Mouse (Mus musculus) spleen, adult 2 months (tissue): ENCODE data around the gene Nrn1l. TPM values are rescaled to one million over a fixed set of nuclear protein-coding genes. Genes with fewer than 3 reads are reported as not detected.
A peak's percentile ranks its signal among the peaks of the same experiment; 100 is the strongest.

Experiments used
- DNase-seq, 2 experiments: peaks; one replicate each; pipeline versions ENCODE4 v3.0.0 to v3.0.0-alpha.2; 2012 to 2021; ENCODE audit warnings: low spot score in 2 of 2, low read depth in 1 of 2
- H3K27ac ChIP-seq: fragments of 200-500 bp; 2 replicates; pipeline ENCODE4 v1.5.1; 2012; ENCODE audit warnings: low read length, inconsistent platforms; ENCODE audit not compliant: insufficient read depth
- H3K27me3 ChIP-seq: fragments of 200-500 bp; 2 replicates; pipeline ENCODE4 v1.6.1; 2012; ENCODE audit warnings: mild to moderate bottlenecking, moderate library complexity, low read length, inconsistent platforms; ENCODE audit not compliant: control insufficient read depth, insufficient read depth
- H3K36me3 ChIP-seq: fragments of 200-500 bp; 2 replicates; pipeline ENCODE4 v1.6.1; 2012; ENCODE audit warnings: mild to moderate bottlenecking, low read length, inconsistent platforms; ENCODE audit not compliant: control insufficient read depth, insufficient read depth
- H3K4me1 ChIP-seq: fragments of 200-500 bp; 2 replicates; pipeline ENCODE4 v1.6.1; 2011; ENCODE audit warnings: inconsistent platforms; ENCODE audit not compliant: control insufficient read depth, insufficient read depth, insufficient read length
- H3K4me3 ChIP-seq: fragments of 200-500 bp; 2 replicates; pipeline ENCODE4 v1.5.1; 2011; ENCODE audit warnings: mild to moderate bottlenecking, inconsistent platforms; ENCODE audit not compliant: insufficient read depth, insufficient read length; ENCODE audit errors: extremely low read depth
- CTCF ChIP-seq: fragments of 200-500 bp; IDR thresholded peaks from 2 replicates; pipeline ENCODE4 v1.5.1; 2011; ENCODE audit warnings: mild to moderate bottlenecking, inconsistent platforms; ENCODE audit not compliant: insufficient read depth, insufficient read length, insufficient replicate concordance; ENCODE audit errors: extremely low read depth
- POLR2A ChIP-seq: fragments of 200-500 bp; IDR thresholded peaks from 2 replicates; pipeline ENCODE4 v1.6.1; 2011; ENCODE audit warnings: low read depth, low read length, inconsistent platforms
- WGBS: fragments of 180-500 bp; shearing (Covaris S2); methylation state at CpG from one replicate; pipeline ENCODE4 v1.1.7; 2018; 5-methylcytosine and 5-hydroxymethylcytosine counted together
- polyA plus RNA-seq: library from polyadenylated mRNA; depleted of rRNA; stranded (reverse); fragments of >200 nt; gene quantifications from 2 replicates; pipeline ENCODE4 v1.2.3, GENCODE M21; 2012; rRNA removed

The Nrn1l gene
- 3.0 and 3.1 TPM in 2 replicates for polyA plus RNA-seq

- WGBS = 71% methylated on average over 11 of the region's 11 CpGs
- Histone ChIP-seq H3K27ac (no peak within 1 kb of the TSS), H3K4me1 (no peaks in the 10 kb centered on the region), H3K27me3 (no peaks in the 10 kb centered on the region), H3K36me3 (peaks cover 40% of the 10 kb centered on the region), H3K4me3 (no peak within 1 kb of the TSS)
- TF ChIP-seq CTCF (no peak), POLR2A (no peak)
- no peak for DNase-seq
These were observed at the start of gene Nrn1l for GRCm38 (mm10) chr8:105893339-105893738. TSS of gene Nrn1l (plus strand) at chr8:105893567.

GRCm38 (mm10) chr8:105846678-105847077, 46.7 kb upstream of the Nrn1l start:
- TF ChIP-seq POLR2A (no peak), CTCF (no peak)
- Histone ChIP-seq H3K4me1 (no peaks in the 10 kb centered on the region; the same call in 1 of the 2 replicates), H3K36me3 (peaks cover 15% of the 10 kb centered on the region), H3K27me3 (no peaks in the 10 kb centered on the region), H3K4me3 (no peak overlapping the region), H3K27ac (no peak overlapping the region)
- DNase-seq = no peak
- WGBS = 76% methylated on average over 11 of the region's 11 CpGs

GRCm38 (mm10) chr8:105850014-105850413, 43.4 kb upstream of the Nrn1l start:
- H3K36me3 ChIP-seq = peaks cover 8% of the 10 kb centered on the region
- no peak for DNase-seq
- H3K27me3 ChIP-seq = no peaks in the 10 kb centered on the region
- no peaks in the 10 kb centered on the region; the same call in 1 of the 2 replicates for H3K4me1 ChIP-seq
- no peak overlapping the region for H3K27ac ChIP-seq
- WGBS = 90% methylated on average over 4 of the region's 4 CpGs
- no peak overlapping the region for H3K4me3 ChIP-seq
- TF ChIP-seq CTCF = no peak
- no peak for TF ChIP-seq POLR2A

- Histone ChIP-seq H3K4me1 (no peaks in the 10 kb centered on the region; the same call in 1 of the 2 replicates), H3K27me3 (no peaks in the 10 kb centered on the region)
These were observed 42.8 kb upstream of the Nrn1l start for GRCm38 (mm10) chr8:105850611-105851010.

GRCm38 (mm10) chr8:105851651-105852143, 41.7 kb upstream of the Nrn1l start:
- under 1% methylated on average over 34 of the region's 34 CpGs for WGBS
- peak; percentile 62 to 86 for DNase-seq
- H3K4me3 ChIP-seq = peak overlapping the region; percentile 96
- H3K27ac ChIP-seq = peak overlapping the region; percentile 41; the same call in 1 of the 2 replicates
- TF ChIP-seq CTCF = no peak
- TF ChIP-seq POLR2A = peak; percentile 60
- peaks cover 9% of the 10 kb centered on the region; the same call in 1 of the 2 replicates for H3K4me1 ChIP-seq
- H3K27me3 ChIP-seq = no peaks in the 10 kb centered on the region
- H3K36me3 ChIP-seq = peaks cover 3% of the 10 kb centered on the region

More at GRCm38 (mm10) chr8:105850611-105851010, 42.8 kb upstream of the Nrn1l start:
- Histone ChIP-seq H3K36me3 (peaks cover 5% of the 10 kb centered on the region), H3K27ac (no peak overlapping the region), H3K4me3 (no peak overlapping the region)
- no peak for DNase-seq
- 84% methylated on average over 7 of the region's 7 CpGs for WGBS
- TF ChIP-seq POLR2A = no peak
- no peak for TF ChIP-seq CTCF

GRCm38 (mm10) chr8:105852146-105852729, 41.1 kb upstream of the Nrn1l start:
- Histone ChIP-seq H3K4me3 (no peak overlapping the region), H3K4me1 (peaks cover 9% of the 10 kb centered on the region; the same call in 1 of the 2 replicates), H3K36me3 (peaks cover 3% of the 10 kb centered on the region), H3K27ac (no peak overlapping the region), H3K27me3 (no peaks in the 10 kb centered on the region)
- no peak for DNase-seq
- TF ChIP-seq POLR2A (no peak), CTCF (no peak)
- WGBS = 82% methylated on average over 12 of the region's 12 CpGs

DNA sequence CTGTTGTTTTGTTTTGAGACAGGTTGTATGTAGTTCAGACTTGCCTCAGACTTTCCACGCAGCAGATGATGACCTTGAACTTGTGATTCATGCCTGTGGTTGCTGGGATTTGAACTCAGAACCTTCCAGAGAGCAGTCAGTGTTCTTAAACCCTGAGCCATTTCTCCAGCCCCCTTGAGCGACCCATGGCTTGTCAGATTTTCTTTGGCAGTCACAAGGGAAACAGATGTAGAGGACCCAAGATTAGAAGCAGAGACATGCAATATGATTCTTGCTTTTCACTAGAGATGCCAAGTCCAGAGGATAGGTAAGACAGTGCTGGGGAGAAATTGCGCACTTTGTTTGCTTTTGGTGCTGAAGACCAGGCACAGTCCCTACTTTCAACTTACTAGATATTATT, 40.2 kb upstream of the Nrn1l start, which contains the start of gene Cenpt:
Cenpt (minus strand) TSS at position 101 of the 400 bp plus-strand sequence.
- no peaks in the 10 kb centered on the region for H3K27me3 ChIP-seq
- H3K36me3 ChIP-seq = peaks cover 3% of the 10 kb centered on the region
- no peak for TF ChIP-seq CTCF
- TF ChIP-seq POLR2A = no peak
- no peak within 1 kb of the TSS for H3K4me3 ChIP-seq
- WGBS = 92% methylated on average over 3 of the region's 3 CpGs
- no peak within 1 kb of the TSS for H3K27ac ChIP-seq
- DNase-seq = no peak
- peaks cover 9% of the 10 kb centered on the region; the same call in 1 of the 2 replicates for H3K4me1 ChIP-seq
